Mouse (Mus musculus) embryonic facial prominence, embryonic 14.5 days (tissue): ENCODE measurements at regions not wholly inside any gene's neighbourhood (a gene's known extent, or its start where the extent isn't known, plus 50 kb on each side); places are given as distances from the start of the nearest gene placed in this dataset.
A peak's percentile ranks its signal among the peaks of the same experiment; 100 is the strongest.

Experiments used
- ATAC-seq: fragments of 200-750 bp; cut with Nextera tagmentation; 2 replicates; pipeline ENCODE4 v1.8.0; 2017; ENCODE audit warnings: low read depth, moderate number of reproducible peaks, moderate TSS enrichment
- DNase-seq: peaks from one replicate; pipeline ENCODE4 v3.0.0-alpha.2; 2015; ENCODE audit warnings: low spot score
- H3K27ac ChIP-seq: fragments of 300-500 bp; sonication (generic); replicated peaks from 2 replicates; pipeline ENCODE4 v1.5.1; 2014; ENCODE audit warnings: low read depth, mild to moderate bottlenecking, low read length, moderate library complexity
- H3K27me3 ChIP-seq: fragments of 300-500 bp; sonication (generic); replicated peaks from 2 replicates; pipeline ENCODE4 v1.6.1; 2014; ENCODE audit warnings: low read length; ENCODE audit not compliant: control insufficient read depth, insufficient read depth
- H3K36me3 ChIP-seq: fragments of 300-500 bp; sonication (generic); 2 replicates; pipeline ENCODE4 v1.6.1; 2014; ENCODE audit warnings: low read length, mixed read lengths; ENCODE audit not compliant: control insufficient read depth, insufficient read depth
- H3K4me1 ChIP-seq: fragments of 300-500 bp; sonication (generic); 2 replicates; pipeline ENCODE4 v1.6.1; 2014; ENCODE audit warnings: antibody characterized with exemption, low read length; ENCODE audit not compliant: control insufficient read depth, insufficient read depth
- H3K4me2 ChIP-seq: fragments of 300-500 bp; sonication (generic); 2 replicates; pipeline ENCODE4 v1.6.1; 2014; ENCODE audit warnings: low read depth, mild to moderate bottlenecking, low read length, moderate library complexity, mixed read lengths
- H3K4me3 ChIP-seq: fragments of 300-500 bp; sonication (generic); 2 replicates; pipeline ENCODE4 v1.5.1; 2014; ENCODE audit warnings: low read depth, mild to moderate bottlenecking, low read length
- H3K9ac ChIP-seq: fragments of 300-500 bp; sonication (generic); 2 replicates; pipeline ENCODE4 v1.6.1; 2014; ENCODE audit warnings: low read depth, mild to moderate bottlenecking, low read length, moderate library complexity, mixed read lengths
- H3K9me3 ChIP-seq: fragments of 300-500 bp; sonication (generic); 2 replicates; pipeline ENCODE4 v1.6.1; 2016; ENCODE audit warnings: low read length; ENCODE audit not compliant: control insufficient read depth
- WGBS: fragments of 180-500 bp; shearing (Covaris S2); extraction: QIAGEN DNeasy Blood & Tissue Kit; methylation state at CpG from one replicate; pipeline ENCODE4 v1.1.7; 2014; 5-methylcytosine and 5-hydroxymethylcytosine counted together

- Histone ChIP-seq H3K4me3 (no peak overlapping the region), H3K9ac (no peak overlapping the region), H3K27me3 (no peaks in the 10 kb centered on the region), H3K27ac (no peak overlapping the region), H3K9me3 (no peaks in the 10 kb centered on the region), H3K4me1 (no peaks in the 10 kb centered on the region), H3K4me2 (no peak overlapping the region), H3K36me3 (no peaks in the 10 kb centered on the region)
- peak; percentile 54 for DNase-seq
- no peak for ATAC-seq
- WGBS, result 40% methylated on average over 3 of the region's 3 CpGs
Measured at GRCm38 (mm10) chr11:22644010-22644625, 132.2 kb downstream of the Tmem17 start.

DNA sequence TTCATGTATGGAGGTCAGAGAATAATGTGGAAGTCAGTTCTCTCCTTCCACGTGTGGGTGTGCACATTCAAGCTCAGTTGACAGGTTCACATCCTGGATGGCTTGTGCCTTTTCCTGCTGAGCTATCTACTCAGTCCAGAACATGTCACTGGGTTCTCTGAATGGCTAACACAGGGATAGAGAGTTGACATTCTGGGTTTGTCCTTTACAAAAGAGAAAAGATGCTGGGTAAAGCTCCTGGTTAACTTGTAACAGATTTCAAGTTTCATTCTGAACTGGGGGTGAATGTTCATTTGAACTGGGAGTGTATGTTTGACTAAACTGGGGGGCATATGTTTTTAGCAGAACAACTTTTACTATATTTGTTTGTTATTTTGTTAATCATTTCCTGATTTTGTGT lies 133.0 kb downstream of the Tmem17 start:
- Histone ChIP-seq H3K27ac (no peak overlapping the region), H3K9me3 (no peaks in the 10 kb centered on the region), H3K9ac (no peak overlapping the region), H3K4me2 (no peak overlapping the region), H3K4me1 (no peaks in the 10 kb centered on the region), H3K4me3 (no peak overlapping the region), H3K27me3 (no peaks in the 10 kb centered on the region), H3K36me3 (no peaks in the 10 kb centered on the region)
- WGBS, result 40% methylated on average over 1 of the region's 1 CpGs
- DNase-seq (no peak), ATAC-seq (no peak)

GRCm38 (mm10) chr11:22646192-22646936 lies 134.5 kb downstream of the Tmem17 start:
- Histone ChIP-seq H3K4me2 (no peak overlapping the region), H3K4me3 (no peak overlapping the region), H3K27me3 (no peaks in the 10 kb centered on the region), H3K9me3 (no peaks in the 10 kb centered on the region), H3K4me1 (no peaks in the 10 kb centered on the region), H3K36me3 (no peaks in the 10 kb centered on the region), H3K27ac (no peak overlapping the region), H3K9ac (no peak overlapping the region)
- 77% methylated on average over 6 of the region's 6 CpGs for WGBS
- DNase-seq, result no peak
- ATAC-seq, result no peak

- no peak for ATAC-seq
- Histone ChIP-seq H3K9me3 (no peaks in the 10 kb centered on the region), H3K9ac (no peak overlapping the region), H3K36me3 (no peaks in the 10 kb centered on the region), H3K27me3 (no peaks in the 10 kb centered on the region), H3K4me1 (no peaks in the 10 kb centered on the region), H3K4me2 (no peak overlapping the region), H3K27ac (no peak overlapping the region), H3K4me3 (no peak overlapping the region)
- DNase-seq, result no peak
- 85% methylated on average over 5 of the region's 5 CpGs for WGBS
Measured at GRCm38 (mm10) chr11:22648275-22648674, 136.4 kb downstream of the Tmem17 start.

- Histone ChIP-seq H3K27ac (no peak overlapping the region), H3K27me3 (no peaks in the 10 kb centered on the region), H3K9me3 (no peaks in the 10 kb centered on the region), H3K36me3 (no peaks in the 10 kb centered on the region), H3K9ac (no peak overlapping the region), H3K4me3 (no peak overlapping the region), H3K4me2 (no peak overlapping the region), H3K4me1 (no peaks in the 10 kb centered on the region)
- 88% methylated on average over 10 of the region's 10 CpGs for WGBS
- no peak for ATAC-seq
- no peak for DNase-seq
Measured at GRCm38 (mm10) chr11:22650771-22651170, 138.9 kb downstream of the Tmem17 start.

GRCm38 (mm10) chr11:22651313-22651712 lies 139.4 kb downstream of the Tmem17 start:
- no peak overlapping the region for H3K9ac ChIP-seq
- H3K4me3 ChIP-seq, result no peak overlapping the region
- no peaks in the 10 kb centered on the region for H3K27me3 ChIP-seq
- H3K36me3 ChIP-seq, result no peaks in the 10 kb centered on the region
- ATAC-seq (no peak), DNase-seq (no peak)
- H3K27ac ChIP-seq, result no peak overlapping the region
- no peak overlapping the region for H3K4me2 ChIP-seq
- WGBS, result 78% methylated on average over 1 of the region's 1 CpGs
- H3K9me3 ChIP-seq, result no peaks in the 10 kb centered on the region
- H3K4me1 ChIP-seq, result no peaks in the 10 kb centered on the region

DNA sequence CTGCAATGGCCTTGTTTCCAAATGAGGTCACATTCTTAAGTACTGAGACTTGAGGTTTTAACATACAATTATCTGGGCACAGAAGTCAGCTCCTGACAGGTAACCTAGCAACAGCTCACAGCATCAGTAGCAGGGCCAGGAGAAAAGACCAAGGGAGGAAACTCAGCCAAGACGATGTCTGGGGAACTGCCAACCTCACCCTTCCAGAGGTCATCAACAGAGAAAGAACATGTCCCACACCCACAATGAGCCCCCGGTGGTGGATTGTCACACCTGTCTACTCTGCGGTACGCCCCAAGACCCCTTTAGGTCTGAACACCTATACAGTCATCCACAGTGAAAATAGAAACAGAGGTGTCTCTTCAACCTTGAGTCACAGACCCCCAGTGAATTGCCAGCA lies 140.0 kb downstream of the Tmem17 start:
- DNase-seq (no peak), ATAC-seq (no peak)
- H3K9me3 ChIP-seq, result no peaks in the 10 kb centered on the region
- H3K4me3 ChIP-seq, result no peak overlapping the region
- H3K4me1 ChIP-seq, result no peaks in the 10 kb centered on the region
- no peak overlapping the region for H3K9ac ChIP-seq
- WGBS, result 92% methylated on average over 4 of the region's 4 CpGs
- H3K4me2 ChIP-seq, result no peak overlapping the region
- no peaks in the 10 kb centered on the region for H3K36me3 ChIP-seq
- H3K27me3 ChIP-seq, result no peaks in the 10 kb centered on the region
- H3K27ac ChIP-seq, result no peak overlapping the region

GRCm38 (mm10) chr11:22652931-22653330 lies 141.0 kb downstream of the Tmem17 start:
- DNase-seq (no peak), ATAC-seq (no peak)
- Histone ChIP-seq H3K36me3 (no peaks in the 10 kb centered on the region), H3K4me1 (no peaks in the 10 kb centered on the region), H3K9ac (no peak overlapping the region), H3K27ac (no peak overlapping the region), H3K4me3 (no peak overlapping the region), H3K9me3 (no peaks in the 10 kb centered on the region), H3K27me3 (no peaks in the 10 kb centered on the region), H3K4me2 (no peak overlapping the region)
- WGBS, result 63% methylated on average over 3 of the region's 3 CpGs

DNA sequence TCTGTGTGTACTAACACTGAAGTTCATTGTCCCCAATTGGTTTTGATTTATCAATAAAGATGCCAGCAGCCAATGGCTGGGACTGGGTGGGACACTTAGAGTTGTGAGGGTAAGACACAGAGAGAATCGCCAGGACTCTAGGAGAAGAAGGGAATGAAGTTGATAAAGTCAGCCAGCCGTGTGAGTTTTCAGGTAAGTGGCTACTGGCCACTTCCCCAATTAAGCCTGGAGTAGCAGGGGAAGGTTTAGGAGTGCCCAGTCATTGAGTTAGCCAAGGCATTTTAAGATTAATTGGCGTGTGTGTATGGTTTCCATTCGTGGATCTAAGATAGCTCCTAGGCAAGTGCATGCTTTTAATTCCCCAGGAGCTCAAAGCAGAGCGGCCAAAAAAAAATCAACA lies 141.5 kb downstream of the Tmem17 start:
- 76% methylated on average over 5 of the region's 5 CpGs for WGBS
- Histone ChIP-seq H3K9me3 (no peaks in the 10 kb centered on the region), H3K36me3 (no peaks in the 10 kb centered on the region), H3K4me1 (no peaks in the 10 kb centered on the region), H3K4me3 (no peak overlapping the region), H3K27me3 (no peaks in the 10 kb centered on the region), H3K9ac (no peak overlapping the region), H3K4me2 (no peak overlapping the region), H3K27ac (no peak overlapping the region)
- DNase-seq (no peak), ATAC-seq (no peak)
